Mouse (Mus musculus) frontal cortex, postnatal 25 days (tissue): Measurements from ENCODE around the gene Cfap45.

Experiments
- DNase-seq, 2 experiments: peaks; one replicate each; pipeline ENCODE4 v3.0.0; 2022; ENCODE audit warnings: low spot score in 2 of 2

Cfap45 gene

GRCm38 (mm10) chr1:172518013-172518412 lies 2.6 kb upstream of the Cfap45 start:
- no peak for DNase-seq

DNA sequence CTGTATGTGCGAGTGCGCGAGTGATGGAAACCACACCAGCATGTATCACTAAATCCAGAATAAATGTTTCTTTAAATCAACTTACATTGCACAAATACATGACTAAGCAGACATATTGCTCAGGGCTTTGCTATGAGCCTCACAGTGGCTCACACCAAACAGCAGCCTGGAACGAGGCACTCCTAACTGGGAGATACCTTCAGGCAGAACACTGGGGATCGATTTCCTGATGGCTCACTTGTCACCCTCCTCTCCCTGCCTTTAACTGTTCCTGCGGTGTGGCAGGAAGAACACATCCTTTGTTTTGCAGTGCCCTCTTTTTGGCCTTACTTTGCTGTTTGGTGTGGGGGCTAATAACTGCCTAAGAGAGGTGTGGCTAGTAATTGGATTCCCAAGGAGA lies 957 bp upstream of the Cfap45 start:
- DNase-seq = no peak

- no peak for DNase-seq
Measured at GRCm38 (mm10) chr1:172522524-172522923, 1.9 kb downstream of the Cfap45 start.

DNA sequence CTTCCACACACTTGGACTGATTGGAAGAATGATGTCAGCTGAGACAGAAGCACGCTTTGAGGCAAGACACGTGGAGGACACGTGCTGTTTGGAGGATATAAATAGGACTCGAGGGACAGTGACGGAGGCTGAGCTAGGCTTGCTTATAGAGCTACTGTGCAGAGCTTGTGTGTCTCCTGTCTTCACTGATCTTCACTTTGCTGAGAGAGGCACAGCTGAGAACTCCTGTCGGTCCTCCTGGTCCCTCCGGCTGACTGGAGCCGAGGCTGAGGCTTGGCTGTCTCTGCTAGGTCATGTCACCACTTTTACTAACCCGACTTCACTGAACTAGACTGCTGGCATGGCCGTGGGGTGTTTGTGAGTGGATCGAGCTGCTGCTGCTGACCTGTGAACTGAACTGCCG lies 3.1 kb downstream of the Cfap45 start:
- DNase-seq = no peak

- DNase-seq = no peak
Measured at GRCm38 (mm10) chr1:172525027-172525764, 4.6 kb downstream of the Cfap45 start.

GRCm38 (mm10) chr1:172525971-172526370 lies 5.4 kb downstream of the Cfap45 start:
- no peak for DNase-seq

- DNase-seq = no peak
Measured at GRCm38 (mm10) chr1:172526380-172527081, 5.9 kb downstream of the Cfap45 start.

GRCm38 (mm10) chr1:172527431-172527830 lies 6.8 kb downstream of the Cfap45 start:
- no peak for DNase-seq

- DNase-seq = peak; percentile 81 to 84
Measured at GRCm38 (mm10) chr1:172528701-172529100, 8.1 kb downstream of the Cfap45 start.

DNA sequence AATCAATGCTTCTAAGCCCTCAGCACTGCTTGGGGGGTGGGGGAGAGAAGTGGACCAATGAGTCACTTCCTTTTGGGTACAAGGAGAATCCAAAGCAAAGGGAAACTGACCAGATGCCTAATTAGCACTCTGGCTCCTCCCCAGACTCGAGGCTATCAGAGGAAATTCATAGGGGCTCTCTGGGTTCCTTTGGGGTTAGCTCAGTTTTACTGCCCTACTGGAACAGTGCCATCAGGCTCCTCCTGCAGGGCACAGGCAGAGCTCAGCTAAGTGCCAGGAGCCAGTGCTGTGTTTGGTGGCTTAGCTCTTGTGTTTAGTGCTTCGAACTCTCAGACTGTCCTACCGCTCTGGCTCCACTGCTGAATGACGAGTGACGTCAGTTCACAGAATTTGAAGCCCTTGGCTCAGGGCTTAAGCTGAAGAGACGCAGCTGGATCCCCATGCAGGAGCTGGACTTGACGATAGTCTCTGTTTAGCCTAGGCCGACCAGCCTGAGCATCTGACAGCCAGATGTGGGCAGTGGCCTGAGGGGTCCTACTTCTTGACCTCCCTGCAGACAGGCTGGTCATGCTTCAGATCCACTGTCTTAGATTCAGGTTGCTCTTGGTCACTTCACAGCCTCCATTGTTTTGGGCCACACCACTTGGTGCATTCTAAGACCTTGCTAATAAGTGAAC lies 10.1 kb downstream of the Cfap45 start:
- DNase-seq = no peak

GRCm38 (mm10) chr1:172532551-172532950 lies 11.9 kb downstream of the Cfap45 start:
- DNase-seq = no peak

DNA sequence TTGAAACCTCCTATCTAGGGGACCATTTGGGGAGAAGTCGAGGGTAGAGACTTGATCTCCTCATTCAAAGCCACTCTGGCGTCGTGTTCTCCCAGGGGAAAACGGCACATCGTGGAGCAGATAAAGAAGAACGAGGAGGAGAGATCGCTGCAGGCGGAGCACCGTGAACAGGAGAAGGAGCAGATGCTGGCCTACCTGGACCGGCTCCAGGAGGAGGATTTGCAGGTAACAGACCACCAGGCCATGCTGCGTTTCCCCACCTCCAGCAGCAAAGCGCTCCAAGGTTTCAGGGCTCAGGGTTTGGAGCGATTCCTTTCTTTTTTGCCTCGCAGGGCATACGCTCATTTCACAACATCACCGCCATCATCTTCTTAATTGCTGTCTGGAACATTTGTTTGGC lies 14.5 kb downstream of the Cfap45 start:
- DNase-seq = no peak

DNA sequence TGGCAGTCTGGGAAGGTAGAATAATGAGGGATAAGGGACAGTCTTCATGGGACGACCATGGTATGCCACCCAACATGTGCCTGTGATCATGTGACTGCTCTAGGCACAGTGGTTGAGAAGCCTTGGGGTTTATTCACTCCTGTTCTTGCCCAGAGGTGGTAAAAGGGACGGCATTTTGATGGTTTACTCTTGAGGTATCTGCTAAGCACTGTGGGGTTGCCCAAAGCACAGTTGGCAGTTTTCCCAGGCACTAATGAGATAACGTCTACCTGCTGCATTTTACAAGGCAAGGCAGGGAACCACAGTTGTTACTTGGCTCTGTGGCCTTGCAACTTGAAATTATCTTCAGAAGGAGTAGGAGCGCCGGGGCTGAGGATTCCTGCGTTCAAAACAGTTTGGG lies 19.2 kb downstream of the Cfap45 start:
- DNase-seq = no peak

GRCm38 (mm10) chr1:172540283-172540820 lies 19.8 kb downstream of the Cfap45 start:
- no peak for DNase-seq

- no peak for DNase-seq
Measured at GRCm38 (mm10) chr1:172546062-172546461, 25.5 kb downstream of the Cfap45 start.

DNA sequence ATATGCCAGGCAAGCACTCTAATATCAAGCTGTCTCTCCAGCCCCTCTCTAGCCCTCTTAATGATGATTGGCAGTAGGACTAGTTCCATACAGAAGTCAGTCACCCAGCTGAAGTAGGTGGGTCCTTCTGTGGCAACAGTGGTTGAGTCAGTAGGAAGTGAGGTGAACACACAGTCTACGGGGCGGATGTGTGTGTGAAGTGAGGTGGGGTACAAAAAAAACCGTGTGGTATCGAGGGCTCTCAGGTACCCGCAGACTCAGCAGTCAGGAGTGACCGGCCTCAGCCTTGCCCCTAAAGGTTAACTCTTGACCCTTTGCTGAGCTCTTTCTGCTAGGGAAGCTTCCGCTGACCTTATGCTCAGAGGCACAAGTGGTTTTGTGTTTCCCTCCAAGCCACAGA lies 27.9 kb downstream of the Cfap45 start:
- DNase-seq = no peak

DNA sequence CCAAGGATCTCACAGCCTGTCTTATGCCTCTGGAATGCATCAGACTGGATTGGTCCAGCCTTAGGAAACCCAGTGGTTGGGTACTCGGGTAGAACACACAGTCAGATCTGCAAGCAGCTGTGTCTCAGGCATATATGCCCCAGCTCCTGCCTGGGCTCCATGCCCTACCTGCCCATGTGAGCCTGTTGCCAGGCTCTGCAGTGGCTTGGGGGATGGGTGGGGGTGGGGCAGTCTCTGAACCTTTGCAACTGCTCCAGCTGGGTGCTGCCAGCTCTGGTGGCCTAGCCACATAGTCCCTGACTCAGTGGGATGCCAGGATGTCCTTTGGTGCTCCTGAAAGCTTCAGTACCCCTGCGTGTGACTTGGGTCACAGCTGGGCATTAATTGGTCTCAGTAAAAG lies 28.7 kb downstream of the Cfap45 start:
- DNase-seq = no peak

DNA sequence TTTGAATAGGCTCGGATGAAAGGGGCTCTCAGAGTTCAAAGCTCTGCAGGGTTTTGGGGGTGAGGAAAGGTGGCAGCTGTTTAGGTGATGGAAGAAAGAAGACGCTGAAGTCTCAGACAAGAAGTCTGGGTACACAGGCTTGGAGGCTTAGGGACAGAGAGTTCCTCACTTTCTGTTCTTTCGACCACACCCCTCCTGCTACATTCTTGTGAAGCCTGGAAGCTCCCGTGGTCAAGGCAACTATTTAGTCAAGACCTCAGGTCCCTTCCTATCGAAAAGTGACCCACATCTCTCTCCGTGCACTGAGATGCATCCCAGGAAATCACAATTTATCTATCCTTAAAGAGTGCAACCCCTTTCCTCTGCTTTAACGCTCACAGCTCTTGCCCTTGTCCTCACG lies 29.1 kb downstream of the Cfap45 start:
- no peak for DNase-seq

DNA sequence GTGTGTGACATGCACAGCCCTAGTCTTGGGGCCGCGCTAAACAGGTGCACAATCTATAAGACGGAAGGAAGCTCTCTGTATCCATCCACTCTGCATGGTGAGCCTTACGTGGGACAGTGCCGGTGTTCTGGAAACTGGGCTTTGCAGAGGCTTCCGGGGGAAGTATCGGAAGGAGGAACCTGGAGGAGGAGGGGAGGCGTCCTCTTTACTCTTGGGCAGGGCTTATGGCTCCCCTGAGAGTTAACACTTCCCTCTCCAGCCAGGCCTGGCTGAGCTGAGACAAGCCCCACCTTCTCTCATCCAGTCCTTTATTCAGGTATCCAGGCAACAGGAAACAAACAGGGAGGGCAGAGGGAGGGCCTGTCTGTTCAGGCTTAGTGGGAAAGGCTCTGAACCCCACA lies 29.9 kb downstream of the Cfap45 start:
- DNase-seq = peak in 1 of 2 experiments; percentile 19

DNA sequence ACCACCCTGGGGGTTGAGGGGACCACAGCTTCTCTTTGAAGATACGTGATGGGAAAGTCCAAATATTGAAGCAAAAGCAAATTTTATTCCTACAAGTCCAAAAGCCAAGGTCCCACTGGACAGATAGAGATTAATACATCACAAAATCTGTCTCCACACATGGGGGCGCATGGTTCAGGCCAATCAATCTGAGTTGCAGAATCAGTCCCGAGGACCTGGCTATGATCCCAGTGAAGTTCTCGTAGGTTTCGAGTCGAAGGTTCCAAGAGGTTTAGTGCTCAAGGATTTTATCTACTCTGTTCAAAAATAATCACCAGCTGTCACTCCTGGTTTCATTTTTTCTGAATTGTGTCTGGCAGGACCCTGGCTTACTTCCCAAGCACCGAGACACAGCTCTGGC lies 30.4 kb downstream of the Cfap45 start:
- no peak for DNase-seq

GRCm38 (mm10) chr1:172552623-172553022 lies 32.0 kb downstream of the Cfap45 start:
- no peak for DNase-seq

DNA sequence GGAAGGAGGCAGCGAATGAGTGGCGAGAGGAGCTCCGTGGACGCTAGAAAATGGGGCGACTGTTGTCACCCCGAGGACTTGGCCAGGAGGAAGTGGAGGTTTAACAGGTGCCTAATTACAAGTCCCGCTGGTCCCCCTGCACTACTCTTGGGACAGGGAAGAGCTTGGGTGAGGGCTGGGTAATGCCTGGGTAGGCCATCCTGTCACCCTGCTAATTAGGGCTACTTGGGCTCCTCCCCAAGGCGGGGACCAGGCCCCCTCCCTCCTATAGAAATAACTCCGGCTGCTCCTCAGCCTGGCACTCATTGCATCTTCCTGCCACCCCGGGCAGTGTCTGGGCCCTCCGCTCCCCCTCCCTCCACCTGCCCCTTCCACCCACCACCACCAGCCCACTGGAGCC lies 35.0 kb downstream of the Cfap45 start, which contains the start of gene Vsig8:
Vsig8 (plus strand) TSS at position 301 of the 400 bp plus-strand sequence.
- DNase-seq = no peak
